Mouse (Mus musculus) mouse trophoblast stem cell (cell line): ENCODE measurements around the gene C030005K15Rik.
"Not testable (repeated sequence)": the region's sequence is repeated elsewhere in the genome, so short reads cannot be mapped to it uniquely, and the experiment has no call there.

Experiments used
- in situ Hi-C, 2 experiments: fragments of 300-500 bp; cut with MseI, MboI; formaldehyde crosslinking; loops; 2 replicates in 1 of 2; 3 replicates in 1 of 2; pipeline ENCODE4 v1.15.1; 2025

The C030005K15Rik gene

GRCm38 (mm10) chr10:97726655-97727054 lies at the start of gene C030005K15Rik:
Gene C030005K15Rik (minus strand): TSS chr10:97726755.
- in situ Hi-C loops: not testable (repeated sequence)

GRCm38 (mm10) chr10:97768171-97768749 lies 41.7 kb upstream of the C030005K15Rik start:
- in situ Hi-C loops: no loop called here

GRCm38 (mm10) chr10:97753821-97754220 lies 27.3 kb upstream of the C030005K15Rik start:
- in situ Hi-C loops: no loop called here

- in situ Hi-C loops: no loop called here
Measured at GRCm38 (mm10) chr10:97747231-97747630, 20.7 kb upstream of the C030005K15Rik start.

- in situ Hi-C loops: no loop called here
Measured at GRCm38 (mm10) chr10:97725929-97726328, 626 bp downstream of the C030005K15Rik start.

- in situ Hi-C loops: no loop called here
Measured at GRCm38 (mm10) chr10:97722709-97723108, 3.8 kb downstream of the C030005K15Rik start.

GRCm38 (mm10) chr10:97720625-97721024 lies 5.9 kb downstream of the C030005K15Rik start:
- in situ Hi-C loops: no loop called here

GRCm38 (mm10) chr10:97718021-97718420 lies 8.5 kb downstream of the C030005K15Rik start:
- in situ Hi-C loops: no loop called here

- in situ Hi-C loops: no loop called here
Measured at GRCm38 (mm10) chr10:97717233-97717632, 9.3 kb downstream of the C030005K15Rik start.

GRCm38 (mm10) chr10:97715289-97715906 lies 11.2 kb downstream of the C030005K15Rik start:
- in situ Hi-C loops: no loop called here

GRCm38 (mm10) chr10:97714584-97714983 lies 12.0 kb downstream of the C030005K15Rik start:
- in situ Hi-C loops: no loop called here

- in situ Hi-C loops: no loop called here
Measured at GRCm38 (mm10) chr10:97712687-97713086, 13.9 kb downstream of the C030005K15Rik start.

- in situ Hi-C loops: loop anchor here in 1 of 2 experiments (10.0 kb wide), 1 partner anchor 330 kb away; no protein-coding TSS in a partner anchor
Measured at GRCm38 (mm10) chr10:97704562-97704961, 22.0 kb downstream of the C030005K15Rik start.

GRCm38 (mm10) chr10:97702321-97702720 lies 24.2 kb downstream of the C030005K15Rik start:
- in situ Hi-C loops: loop anchor here in 1 of 2 experiments (10.0 kb wide), 1 partner anchor 328 kb away; no protein-coding TSS in a partner anchor

GRCm38 (mm10) chr10:97693398-97694135 lies 33.0 kb downstream of the C030005K15Rik start:
- in situ Hi-C loops: loop anchor here in 1 of 2 experiments (10.0 kb wide), 1 partner anchor 319 kb away; no protein-coding TSS in a partner anchor

- in situ Hi-C loops: loop anchor here in 1 of 2 experiments (10.0 kb wide), 1 partner anchor 318 kb away; no protein-coding TSS in a partner anchor
Measured at GRCm38 (mm10) chr10:97692913-97693312, 33.6 kb downstream of the C030005K15Rik start, which contains the start of gene Ccer1. Gene Ccer1 (plus strand): TSS chr10:97693059.

GRCm38 (mm10) chr10:97689425-97689824 lies 37.1 kb downstream of the C030005K15Rik start:
- in situ Hi-C loops: no loop called here

- in situ Hi-C loops: no loop called here
Measured at GRCm38 (mm10) chr10:97687198-97687597, 39.4 kb downstream of the C030005K15Rik start.

- in situ Hi-C loops: no loop called here
Measured at GRCm38 (mm10) chr10:97682981-97683380, 43.6 kb downstream of the C030005K15Rik start.
